Mouse (Mus musculus) lung, postnatal 14 days (tissue): Measurements from ENCODE around the gene 3110001I22Rik.
"Not testable (repeated sequence)": the region's sequence is repeated elsewhere in the genome, so short reads cannot be mapped to it uniquely, and the experiment has no call there.

Experiments
- DNase-seq: peaks from one replicate; pipeline ENCODE4 v3.0.0; 2021

3110001I22Rik gene

GRCm38 (mm10) chr16:13671685-13672385 is at the start of gene 3110001I22Rik, which contains the start of gene Bfar:
Gene 3110001I22Rik, plus strand, starts transcription at chr16:13671929.
Gene Bfar, plus strand, starts transcription at chr16:13671858.
- DNase-seq, result peak; percentile 90

GRCm38 (mm10) chr16:13628345-13628744 is 43.4 kb upstream of the 3110001I22Rik start:
- DNase-seq, result no peak

GRCm38 (mm10) chr16:13638198-13638597 is 33.5 kb upstream of the 3110001I22Rik start:
- not testable (repeated sequence) for DNase-seq

GRCm38 (mm10) chr16:13639508-13639907 is 32.2 kb upstream of the 3110001I22Rik start:
- DNase-seq, result no peak

- DNase-seq, result peak; percentile 14
Observed at GRCm38 (mm10) chr16:13640064-13640463, 31.7 kb upstream of the 3110001I22Rik start.

- no peak for DNase-seq
Observed at GRCm38 (mm10) chr16:13644474-13644873, 27.3 kb upstream of the 3110001I22Rik start.

- DNase-seq, result no peak
Observed at GRCm38 (mm10) chr16:13645930-13646329, 25.8 kb upstream of the 3110001I22Rik start.

GRCm38 (mm10) chr16:13658886-13659285 is 12.8 kb upstream of the 3110001I22Rik start:
- no peak for DNase-seq

- DNase-seq, result no peak
Observed at GRCm38 (mm10) chr16:13660736-13661135, 11.0 kb upstream of the 3110001I22Rik start.

GRCm38 (mm10) chr16:13667878-13668343 is 3.8 kb upstream of the 3110001I22Rik start, which contains the start of gene Parn:
Gene Parn, minus strand, starts transcription at chr16:13668170.
- peak; percentile 93 for DNase-seq

- no peak for DNase-seq
Observed at GRCm38 (mm10) chr16:13668402-13669108, 3.2 kb upstream of the 3110001I22Rik start.

- no peak for DNase-seq
Observed at GRCm38 (mm10) chr16:13669282-13669681, 2.4 kb upstream of the 3110001I22Rik start.

GRCm38 (mm10) chr16:13670896-13671295 is 833 bp upstream of the 3110001I22Rik start:
- not testable (repeated sequence) for DNase-seq

- DNase-seq, result peak; percentile 70
Observed at GRCm38 (mm10) chr16:13672386-13672898, 713 bp downstream of the 3110001I22Rik start.

GRCm38 (mm10) chr16:13673114-13673513 is 1.4 kb downstream of the 3110001I22Rik start:
- DNase-seq, result no peak

- no peak for DNase-seq
Observed at GRCm38 (mm10) chr16:13674511-13674910, 2.8 kb downstream of the 3110001I22Rik start.

GRCm38 (mm10) chr16:13678601-13679319 is 7.0 kb downstream of the 3110001I22Rik start:
- no peak for DNase-seq

- no peak for DNase-seq
Observed at GRCm38 (mm10) chr16:13698998-13699397, 27.3 kb downstream of the 3110001I22Rik start.

- no peak for DNase-seq
Observed at GRCm38 (mm10) chr16:13702184-13702583, 30.5 kb downstream of the 3110001I22Rik start.

GRCm38 (mm10) chr16:13704676-13705075 is 32.9 kb downstream of the 3110001I22Rik start:
- no peak for DNase-seq

GRCm38 (mm10) chr16:13714910-13715309 is 43.2 kb downstream of the 3110001I22Rik start:
- DNase-seq, result no peak

- no peak for DNase-seq
Observed at GRCm38 (mm10) chr16:13716821-13717553, 45.3 kb downstream of the 3110001I22Rik start.
